Mouse (Mus musculus) spleen, postnatal 36 days (tissue): ENCODE data around the gene Npffr2.
"Not testable (repeated sequence)": the region's sequence is repeated elsewhere in the genome, so short reads cannot be mapped to it uniquely, and the experiment has no call there.

Experiments used
- DNase-seq, 2 experiments: peaks; one replicate each; pipeline ENCODE4 v3.0.0; 2022; ENCODE audit warnings: low spot score in 2 of 2, mixed read lengths in 1 of 2

Gene Npffr2

GRCm38 (mm10) chr5:89526878-89527578 lies at the start of gene Npffr2:
Gene Npffr2 (plus strand): TSS chr5:89527429.
- DNase-seq: no peak

GRCm38 (mm10) chr5:89492560-89492959 lies 34.7 kb upstream of the Npffr2 start:
- no peak for DNase-seq

GRCm38 (mm10) chr5:89500182-89500581 lies 27.0 kb upstream of the Npffr2 start:
- no peak for DNase-seq

GRCm38 (mm10) chr5:89518641-89519040 lies 8.6 kb upstream of the Npffr2 start:
- no peak for DNase-seq

- DNase-seq: no peak
Measured at GRCm38 (mm10) chr5:89526181-89526778, 949 bp upstream of the Npffr2 start.

- DNase-seq: no peak
Measured at GRCm38 (mm10) chr5:89528951-89529350, 1.7 kb downstream of the Npffr2 start.

- no peak for DNase-seq
Measured at GRCm38 (mm10) chr5:89529391-89529790, 2.2 kb downstream of the Npffr2 start.

- DNase-seq: no peak
Measured at GRCm38 (mm10) chr5:89536018-89536417, 8.8 kb downstream of the Npffr2 start.

GRCm38 (mm10) chr5:89542472-89542871 lies 15.2 kb downstream of the Npffr2 start:
- no peak for DNase-seq

GRCm38 (mm10) chr5:89543476-89543875 lies 16.2 kb downstream of the Npffr2 start:
- no peak for DNase-seq

GRCm38 (mm10) chr5:89559118-89559517 lies 31.9 kb downstream of the Npffr2 start:
- DNase-seq: not testable (repeated sequence)

- no peak for DNase-seq
Measured at GRCm38 (mm10) chr5:89561381-89561780, 34.2 kb downstream of the Npffr2 start.

- DNase-seq: no peak
Measured at GRCm38 (mm10) chr5:89578678-89579077, 51.4 kb downstream of the Npffr2 start.

GRCm38 (mm10) chr5:89579181-89579580 lies 52.0 kb downstream of the Npffr2 start:
- DNase-seq: no peak

GRCm38 (mm10) chr5:89581143-89581542 lies 53.9 kb downstream of the Npffr2 start:
- DNase-seq: no peak

GRCm38 (mm10) chr5:89581742-89582366 lies 54.6 kb downstream of the Npffr2 start:
- no peak for DNase-seq

- DNase-seq: no peak
Measured at GRCm38 (mm10) chr5:89585021-89585420, 57.8 kb downstream of the Npffr2 start.

GRCm38 (mm10) chr5:89592301-89592700 lies 65.1 kb downstream of the Npffr2 start:
- no peak for DNase-seq

- no peak for DNase-seq
Measured at GRCm38 (mm10) chr5:89611322-89612015, 84.2 kb downstream of the Npffr2 start.

- no peak for DNase-seq
Measured at GRCm38 (mm10) chr5:89612262-89612661, 85.0 kb downstream of the Npffr2 start.

- DNase-seq: no peak
Measured at GRCm38 (mm10) chr5:89631599-89631998, 104.4 kb downstream of the Npffr2 start.
